Mouse (Mus musculus) lung, adult 2 months (tissue): ENCODE results near the gene Btnl4. TPM values are rescaled to one million over a fixed set of nuclear protein-coding genes. Genes with fewer than 3 reads are reported as not detected.
"Not testable (repeated sequence)": the region's sequence is repeated elsewhere in the genome, so short reads cannot be mapped to it uniquely, and the experiment has no call there.

Experiments used
- DNase-seq: peaks from one replicate; pipeline ENCODE4 v3.0.0; 2022
- H3K4me1 ChIP-seq: fragments of 200-500 bp; 2 replicates; pipeline ENCODE4 v1.6.1; 2011; ENCODE audit warnings: low read length; ENCODE audit not compliant: control insufficient read depth, insufficient read depth
- H3K4me3 ChIP-seq: fragments of 200-500 bp; replicated peaks from 2 replicates; pipeline ENCODE3; 2011; ENCODE audit warnings: low read depth, mild to moderate bottlenecking, control low read depth, low read length; ENCODE audit errors: extremely low read depth
- CTCF ChIP-seq: fragments of 200-500 bp; IDR thresholded peaks from 2 replicates; pipeline ENCODE4 v1.5.1; 2011; ENCODE audit warnings: mild to moderate bottlenecking, low read length, control low read depth; ENCODE audit not compliant: insufficient read depth
- POLR2A ChIP-seq: fragments of 200-500 bp; IDR thresholded peaks from 2 replicates; pipeline ENCODE4 v1.6.1; 2011; ENCODE audit warnings: low read depth, mild to moderate bottlenecking, control low read depth, low read length, borderline replicate concordance; ENCODE audit errors: extremely low read depth
- WGBS: fragments of 180-500 bp; shearing (Covaris S2); methylation state at CpG from one replicate; pipeline ENCODE4 v1.1.7; 2018; 5-methylcytosine and 5-hydroxymethylcytosine counted together
- polyA plus RNA-seq: library from polyadenylated mRNA; depleted of rRNA; stranded (reverse); fragments of >200 nt; gene quantifications from 2 replicates; pipeline ENCODE4 v1.2.3, GENCODE M21; 2012; rRNA removed

Gene Btnl4
- polyA plus RNA-seq = 0.08 TPM in 1 of 2 replicates, not detected in the other

DNA sequence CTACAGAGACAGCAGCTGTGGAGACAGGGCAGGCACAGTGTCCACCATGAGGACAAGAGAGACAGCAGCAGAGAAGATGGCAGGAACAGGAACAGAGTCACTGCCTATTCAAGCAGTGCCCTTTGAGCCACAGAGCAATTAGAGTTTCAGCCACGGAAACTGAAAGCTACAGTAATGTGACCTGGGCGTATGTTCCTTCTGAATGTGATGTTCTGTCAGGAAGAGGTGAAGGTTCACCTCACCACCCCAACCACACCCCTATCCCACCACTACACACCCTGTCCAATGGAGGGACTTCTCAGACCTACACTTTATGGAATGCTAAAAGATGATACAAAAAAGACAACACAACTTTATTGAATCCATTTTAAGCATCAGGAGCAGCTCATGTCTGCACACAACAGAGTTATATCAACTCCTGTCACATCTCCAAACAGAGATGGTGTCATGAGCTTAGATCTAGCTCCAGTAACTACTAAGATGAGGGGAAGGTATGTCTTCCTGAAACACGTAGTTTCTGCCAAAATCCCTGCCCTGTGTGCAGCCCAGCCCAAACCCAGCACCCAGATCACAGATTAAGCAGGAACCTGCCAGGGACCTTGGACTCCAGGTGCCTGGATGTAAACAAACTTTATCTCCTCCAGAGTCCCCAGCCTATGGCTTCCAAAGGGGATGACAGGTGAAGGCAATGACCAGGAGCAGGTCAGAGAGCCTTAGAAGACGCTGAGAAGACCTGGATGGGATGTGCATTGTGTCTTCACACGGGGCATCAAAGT lies at the start of gene Btnl4:
Btnl4 (minus strand) TSS at position 81 of the 776 bp plus-strand sequence.
- WGBS = 75% methylated on average over 5 of the region's 5 CpGs
- not testable (repeated sequence) for H3K4me3 ChIP-seq, H3K4me1 ChIP-seq, DNase-seq

DNA sequence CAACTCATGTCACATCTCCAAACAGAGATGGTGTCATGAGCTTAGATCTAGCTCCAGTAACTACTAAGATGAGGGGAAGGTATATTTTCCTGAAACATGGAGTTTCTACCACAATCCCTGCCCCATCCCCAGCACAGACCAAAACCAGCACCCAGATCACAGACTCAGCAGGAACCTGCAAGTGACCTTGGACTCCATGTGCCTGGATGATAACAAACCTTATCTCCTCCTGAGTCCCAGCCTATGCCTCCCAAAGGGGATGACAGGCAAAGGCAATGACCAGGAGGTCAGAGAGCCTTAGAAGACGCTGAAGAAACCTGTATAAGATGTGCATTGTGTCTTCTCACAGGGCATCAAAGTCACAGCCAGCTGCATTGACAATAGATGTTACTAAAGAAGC lies 41.9 kb upstream of the Btnl4 start:
- Histone ChIP-seq H3K4me1 (no peaks in the 10 kb centered on the region), H3K4me3 (no peak overlapping the region)
- WGBS = 48% methylated on average over 1 of the region's 1 CpGs
- no peak for DNase-seq
- TF ChIP-seq CTCF (no peak), POLR2A (no peak)

DNA sequence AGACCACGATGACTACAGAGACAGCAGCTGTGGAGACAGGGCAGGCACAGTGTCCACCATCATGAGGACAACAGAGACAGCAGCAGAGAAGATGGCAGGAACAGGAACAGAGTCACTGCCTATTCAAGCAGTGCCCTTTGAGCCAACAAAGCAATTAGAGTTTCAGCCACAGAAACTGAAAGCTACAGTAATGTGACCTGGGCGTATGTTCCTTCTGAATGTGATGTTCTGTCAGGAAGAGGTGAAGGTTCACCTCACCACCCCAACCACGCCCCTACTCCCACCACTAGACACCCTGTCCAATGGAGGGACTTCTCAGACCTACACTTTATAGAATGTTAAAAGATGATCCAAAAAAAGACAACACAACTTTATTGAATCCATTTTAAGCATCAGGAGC lies 41.5 kb upstream of the Btnl4 start:
- H3K4me3 ChIP-seq, H3K4me1 ChIP-seq, DNase-seq: not testable (repeated sequence)
- 57% methylated on average over 3 of the region's 3 CpGs for WGBS

DNA sequence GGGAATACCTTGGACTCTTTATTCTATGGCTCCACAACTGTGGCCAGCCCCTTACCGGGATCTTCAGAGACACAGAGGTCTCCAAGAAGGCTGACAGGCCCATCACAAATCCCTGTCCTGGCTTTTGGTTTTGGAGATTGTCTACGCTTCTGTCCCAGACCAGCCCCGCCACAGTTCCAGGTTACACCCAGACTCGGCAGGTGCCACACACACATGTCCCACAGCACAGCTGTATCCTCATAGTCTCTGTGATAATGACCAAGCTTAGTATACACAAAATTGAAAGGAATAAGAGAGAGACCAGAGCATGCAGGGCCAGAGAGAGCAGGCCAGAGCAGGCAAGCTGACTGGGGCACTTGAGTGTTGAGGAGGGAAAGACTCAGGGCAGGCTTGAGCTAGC lies 40.7 kb upstream of the Btnl4 start:
- Histone ChIP-seq H3K4me1 (no peaks in the 10 kb centered on the region), H3K4me3 (no peak overlapping the region)
- DNase-seq = no peak
- TF ChIP-seq POLR2A (no peak), CTCF (no peak)
- whole genome bisulfite sequencing = 92% methylated on average over 4 of the region's 4 CpGs

GRCm38 (mm10) chr17:34517252-34517651 lies 40.1 kb upstream of the Btnl4 start, which contains the start of gene Btnl6:
Gene Btnl6, minus strand, starts transcription at chr17:34517352.
- DNase-seq = no peak
- H3K4me3 ChIP-seq = no peak within 1 kb of the TSS
- WGBS = 90% methylated on average over 4 of the region's 4 CpGs
- H3K4me1 ChIP-seq = no peaks in the 10 kb centered on the region
- no peak for TF ChIP-seq CTCF
- no peak for TF ChIP-seq POLR2A

- no peak overlapping the region for H3K4me3 ChIP-seq
- WGBS = 70% methylated on average over 2 of the region's 2 CpGs
- DNase-seq = no peak
- no peak for TF ChIP-seq POLR2A
- no peak for TF ChIP-seq CTCF
- H3K4me1 ChIP-seq = no peaks in the 10 kb centered on the region
Measured at GRCm38 (mm10) chr17:34516514-34516913, 39.4 kb upstream of the Btnl4 start.

DNA sequence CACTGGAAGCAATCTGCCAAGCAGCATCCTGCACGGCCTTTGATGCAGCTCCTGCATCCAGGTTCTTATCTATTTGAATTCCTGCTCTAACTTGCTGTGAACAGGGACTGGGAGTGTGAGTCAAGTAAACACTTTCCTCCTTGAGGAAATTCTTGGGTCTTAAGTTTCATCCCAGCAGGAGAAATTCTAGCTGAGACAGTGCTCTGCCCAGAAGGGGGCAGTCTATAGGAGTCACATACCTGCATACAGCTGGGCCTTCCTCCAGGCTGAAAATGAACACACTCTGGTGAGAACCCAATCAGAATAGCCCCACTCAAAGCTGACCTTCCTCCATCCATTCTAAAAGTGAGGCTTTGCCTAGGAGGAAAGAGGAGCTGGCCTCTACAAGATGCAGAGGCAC lies 34.6 kb upstream of the Btnl4 start:
- WGBS = 13% methylated on average over 1 of the region's 1 CpGs
- not testable (repeated sequence) for H3K4me1 ChIP-seq, H3K4me3 ChIP-seq, DNase-seq

DNA sequence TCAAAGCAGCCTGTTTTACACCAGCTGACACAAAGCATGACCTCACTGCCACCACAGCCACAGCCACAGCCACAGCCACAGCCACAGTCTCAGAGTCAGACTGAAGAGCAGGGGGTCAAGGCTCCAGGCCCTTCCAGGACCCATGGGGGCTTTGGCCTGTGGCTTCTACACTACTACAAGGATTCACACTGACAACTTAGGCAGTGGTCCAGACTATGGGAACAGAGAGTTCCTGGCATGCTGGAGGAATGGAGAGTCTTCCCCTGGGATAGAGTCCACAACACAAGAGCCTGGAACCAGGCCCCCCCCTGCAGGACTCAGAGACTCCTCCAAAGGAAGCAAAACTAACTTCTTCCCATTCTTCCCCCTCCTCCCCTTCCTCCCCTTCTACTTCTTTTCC lies 30.5 kb upstream of the Btnl4 start:
- Histone ChIP-seq H3K4me1 (no peaks in the 10 kb centered on the region), H3K4me3 (no peak overlapping the region)
- TF ChIP-seq POLR2A (no peak), CTCF (no peak)
- no peak for DNase-seq

GRCm38 (mm10) chr17:34497726-34498125 lies 20.6 kb upstream of the Btnl4 start:
- H3K4me1 ChIP-seq, H3K4me3 ChIP-seq, DNase-seq: not testable (repeated sequence)
- 73% methylated on average over 4 of the region's 4 CpGs for WGBS

DNA sequence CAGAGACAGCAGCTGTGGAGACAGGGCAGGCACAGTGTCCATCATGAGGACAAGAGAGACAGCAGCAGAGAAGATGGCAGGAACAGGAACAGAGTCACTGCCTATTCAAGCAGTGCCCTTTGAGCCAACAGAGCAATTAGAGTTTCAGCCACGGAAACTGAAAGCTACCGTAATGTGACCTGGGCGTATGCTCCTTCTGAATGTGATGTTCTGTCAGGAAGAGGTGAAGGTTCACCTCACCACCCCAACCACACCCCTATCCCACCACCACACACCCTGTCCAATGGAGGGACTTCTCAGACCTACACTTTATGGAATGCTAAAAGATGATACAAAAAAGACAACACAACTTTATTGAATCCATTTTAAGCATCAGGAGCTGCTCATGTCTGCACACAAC lies 20.2 kb upstream of the Btnl4 start:
- WGBS = 72% methylated on average over 3 of the region's 3 CpGs
- H3K4me3 ChIP-seq, H3K4me1 ChIP-seq, DNase-seq: not testable (repeated sequence)

- 93% methylated on average over 1 of the region's 2 CpGs for WGBS
- TF ChIP-seq CTCF (no peak), POLR2A (no peak)
- no peak overlapping the region for H3K4me3 ChIP-seq
- DNase-seq = no peak
- H3K4me1 ChIP-seq = no peaks in the 10 kb centered on the region
Measured at GRCm38 (mm10) chr17:34496539-34496938, 19.4 kb upstream of the Btnl4 start.

DNA sequence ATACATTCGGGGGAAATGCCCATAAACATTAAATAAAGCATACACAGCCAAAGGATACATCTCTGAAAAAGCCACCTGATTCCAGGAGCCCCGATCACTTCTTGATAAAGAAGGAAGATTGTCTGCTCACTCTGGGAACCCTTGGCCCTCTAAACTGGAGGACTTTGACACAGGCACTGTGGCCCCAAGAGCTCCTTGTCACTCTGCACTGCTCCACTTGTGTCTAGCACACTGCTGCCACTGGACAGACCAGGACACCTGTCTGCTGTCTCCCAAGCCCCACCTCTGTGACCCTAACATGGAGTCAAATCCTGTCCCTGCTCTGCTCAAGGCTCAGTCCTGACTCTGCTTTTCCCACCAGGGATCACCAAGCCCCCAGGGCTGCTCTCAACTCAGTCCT lies 18.0 kb upstream of the Btnl4 start:
- not testable (repeated sequence) for H3K4me3 ChIP-seq, DNase-seq
- 74% methylated on average over 2 of the region's 2 CpGs for WGBS

More for the DNA sequence above, 18.0 kb upstream of the Btnl4 start:
- not testable (repeated sequence) for H3K4me1 ChIP-seq
